Mouse (Mus musculus) lung, postnatal 36 days (tissue): ENCODE results near the gene Angptl1.

Source experiments
- DNase-seq: peaks from one replicate; pipeline ENCODE4 v3.0.0; 2022; ENCODE audit warnings: mixed read lengths

Gene Angptl1

GRCm38 (mm10) chr1:156884782-156885181, 46.4 kb downstream of the Angptl1 start:
- no peak for DNase-seq

GRCm38 (mm10) chr1:156885879-156886278, 47.5 kb downstream of the Angptl1 start:
- DNase-seq, result no peak

GRCm38 (mm10) chr1:156888830-156889229, 50.5 kb downstream of the Angptl1 start:
- no peak for DNase-seq

- no peak for DNase-seq
These were observed 53.2 kb downstream of the Angptl1 start for GRCm38 (mm10) chr1:156891561-156891960.

- no peak for DNase-seq
These were observed 63.3 kb downstream of the Angptl1 start for GRCm38 (mm10) chr1:156901689-156902088.

GRCm38 (mm10) chr1:156903899-156904298, 65.5 kb downstream of the Angptl1 start:
- no peak for DNase-seq

- DNase-seq, result no peak
These were observed 67.3 kb downstream of the Angptl1 start for GRCm38 (mm10) chr1:156905660-156906059.

GRCm38 (mm10) chr1:156909265-156909664, 70.9 kb downstream of the Angptl1 start:
- no peak for DNase-seq

GRCm38 (mm10) chr1:156909866-156910265, 71.5 kb downstream of the Angptl1 start:
- no peak for DNase-seq
